Mouse (Mus musculus) brain, embryonic 14.5 days (tissue): ENCODE data around the gene Atp6v0e.

Source experiments
- CTCF ChIP-seq: fragments of 200-500 bp; IDR thresholded peaks from 2 replicates; pipeline ENCODE4 v1.5.1; 2012; ENCODE audit warnings: inconsistent platforms, mild to moderate bottlenecking, moderate library complexity, borderline replicate concordance; ENCODE audit not compliant: insufficient read depth, insufficient read length; ENCODE audit errors: extremely low read depth
- POLR2A ChIP-seq: fragments of 200-500 bp; IDR thresholded peaks from 2 replicates; pipeline ENCODE4 v1.6.1; 2012; ENCODE audit warnings: mild to moderate bottlenecking, inconsistent platforms, borderline replicate concordance; ENCODE audit not compliant: poor library complexity, insufficient read depth, insufficient read length, severe bottlenecking; ENCODE audit errors: extremely low read depth

GRCm38 (mm10) chr17:26637851-26638250, 25.2 kb upstream of the Atp6v0e start:
- TF ChIP-seq CTCF (no peak), POLR2A (no peak)
